Mouse (Mus musculus): Measurements from ENCODE around the gene Plk2.

- no peak for TF ChIP-seq CTCF (IDR thresholded peaks at IDR 0.05; ENCODE audit: low read depth)
- no peak for TF ChIP-seq EP300 (IDR thresholded peaks at IDR 0.05; ENCODE audit: low read depth)
Measured at GRCm38 (mm10) chr13:110422434-110422833, 27.6 kb downstream of the Plk2 start.
